Mouse (Mus musculus): ENCODE results near the gene Gm49450.

DNA sequence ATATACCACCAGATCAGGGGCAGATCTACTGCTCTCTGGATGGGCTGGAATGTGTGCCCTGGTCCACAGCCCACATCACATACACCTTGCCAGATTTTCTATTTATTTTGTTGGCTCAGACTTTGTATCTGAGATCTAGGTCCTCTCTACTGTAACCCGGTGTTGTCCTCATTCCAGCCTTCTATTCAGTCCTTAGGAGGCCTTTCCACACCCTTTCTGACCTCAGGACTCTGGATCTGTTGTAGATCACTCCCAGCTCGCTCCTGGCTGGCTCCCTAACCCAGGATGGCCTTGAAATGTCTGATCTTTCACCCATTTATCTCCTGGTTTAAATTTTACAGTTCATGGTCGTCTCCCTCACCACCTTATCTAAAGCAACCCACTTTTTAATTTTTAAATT is 28.7 kb downstream of the Gm49450 start:
- TF ChIP-seq CTCF (IDR thresholded peaks at IDR 0.05; ENCODE audit: low read depth) (no peak), EP300 (IDR thresholded peaks at IDR 0.05; ENCODE audit: low read depth) (no peak)

Data from heart, postnatal 0 days (tissue).